Mouse (Mus musculus): ENCODE results near the gene Ak8.

Ak8 gene

DNA sequence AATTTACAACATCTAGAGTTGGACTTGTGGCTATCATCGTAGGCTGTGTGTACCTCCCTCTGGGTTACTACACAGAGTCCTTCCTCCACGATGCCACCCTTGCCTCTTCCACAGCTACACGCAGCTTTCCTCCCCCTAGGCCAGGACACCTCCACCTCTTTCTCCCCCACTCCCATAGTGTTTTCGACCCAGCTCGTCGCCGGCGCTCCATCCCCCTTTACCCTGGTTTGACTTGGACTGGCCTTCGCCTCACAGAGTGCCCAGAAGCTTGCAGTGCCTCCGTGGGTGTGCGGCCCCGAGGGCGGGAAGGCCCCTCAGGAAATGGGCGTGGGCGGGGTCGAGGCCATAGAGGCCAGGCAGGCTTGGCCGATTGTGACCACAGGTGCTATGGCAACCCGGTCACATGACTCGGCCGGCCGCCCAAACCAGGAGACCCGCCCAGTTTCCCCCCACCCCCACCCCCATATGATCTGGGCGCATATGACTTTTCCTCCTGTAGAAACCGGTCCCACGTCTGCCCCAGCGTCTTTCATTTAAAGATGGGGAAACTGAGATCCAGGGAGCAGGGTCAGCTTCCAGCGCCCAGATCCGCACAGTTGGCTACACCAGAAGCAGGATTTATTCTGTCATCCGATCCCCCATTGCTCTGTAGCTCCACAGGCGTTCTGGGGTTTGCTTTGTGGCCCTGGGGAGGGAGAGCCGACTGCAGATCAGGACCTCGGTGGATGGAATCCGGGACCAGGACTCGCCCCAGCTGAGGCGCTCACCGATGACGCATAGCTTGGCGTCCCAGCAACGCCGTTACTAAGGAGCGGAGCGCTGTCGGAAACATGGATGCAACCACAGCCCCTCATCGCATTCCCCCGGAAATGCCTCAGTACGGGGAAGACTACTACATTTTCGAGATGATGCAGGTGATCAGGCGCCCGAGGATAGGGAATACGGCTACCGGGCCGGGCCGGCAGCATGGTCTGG is at the start of gene Ak8, which contains the start of gene Spaca9:
Gene Ak8, plus strand, starts transcription at position 804 of the 975 bp plus-strand sequence.
Gene Spaca9, minus strand, starts transcription at position 367 of the 975 bp plus-strand sequence.
- DNase-seq (ENCODE audit: low spot score in 2 of 2) = peak; percentile 69 to 82

DNA sequence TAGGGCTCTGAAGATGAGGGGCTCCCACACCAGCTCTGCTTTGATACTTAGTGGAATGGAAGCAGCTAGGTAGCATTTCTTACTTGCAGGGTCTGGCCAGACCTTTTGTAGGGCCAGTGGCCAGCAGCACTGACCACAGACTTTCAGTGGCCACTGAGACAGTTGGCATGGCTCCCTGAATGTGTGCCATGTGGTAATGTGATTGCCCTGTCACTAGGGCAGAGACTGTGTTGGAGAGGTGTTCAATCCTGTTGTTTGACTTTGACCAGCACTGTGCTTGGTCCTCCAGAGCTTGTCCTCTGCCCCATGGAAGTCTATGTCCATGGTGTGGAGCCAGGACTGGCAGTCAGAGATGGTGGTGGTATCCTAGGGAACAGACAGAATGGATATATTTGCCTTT is 49.4 kb upstream of the Ak8 start:
- DNase-seq (ENCODE audit: low spot score in 2 of 2) = no peak

DNA sequence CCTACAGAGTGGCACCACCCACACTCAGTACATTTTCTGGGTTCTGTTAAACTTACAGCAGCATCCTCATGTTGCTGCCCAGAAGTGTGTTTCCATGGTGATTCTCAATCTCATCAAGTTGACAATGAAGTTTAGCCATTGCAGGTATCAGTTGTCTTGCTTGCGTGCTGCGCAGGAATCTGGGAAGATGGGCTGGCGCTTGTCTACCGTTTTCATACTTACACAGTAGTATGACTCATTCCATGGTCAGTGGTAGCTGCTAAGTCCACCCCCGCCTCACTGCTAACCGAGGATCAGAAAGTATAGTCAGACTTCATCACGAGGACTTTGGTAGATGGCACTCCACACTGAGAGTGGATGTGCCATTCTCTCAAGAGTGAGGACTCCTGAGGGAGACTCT is 46.6 kb upstream of the Ak8 start:
- DNase-seq (ENCODE audit: low spot score in 2 of 2) = no peak

DNA sequence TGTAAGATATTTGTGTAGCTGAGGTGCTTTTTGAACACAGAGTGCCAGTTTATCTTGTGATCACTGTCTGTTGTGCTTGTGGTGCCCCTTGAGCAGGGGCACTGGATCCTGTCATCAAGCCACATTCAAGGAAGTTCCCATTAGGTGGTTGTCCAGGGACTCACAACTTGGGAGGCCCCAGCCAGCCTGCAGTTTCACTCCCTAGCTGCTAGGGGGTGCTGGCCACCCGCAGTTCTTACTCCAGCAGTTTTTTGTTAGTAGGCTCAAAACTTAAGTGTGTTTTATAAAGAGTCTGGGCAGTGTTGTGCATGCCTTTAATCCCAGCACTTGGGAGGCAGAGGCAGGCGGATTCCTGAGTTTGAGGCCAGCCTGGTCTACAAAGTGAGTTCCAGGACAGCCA is 45.7 kb upstream of the Ak8 start:
- DNase-seq (ENCODE audit: low spot score in 2 of 2) = peak; percentile 28 to 74

DNA sequence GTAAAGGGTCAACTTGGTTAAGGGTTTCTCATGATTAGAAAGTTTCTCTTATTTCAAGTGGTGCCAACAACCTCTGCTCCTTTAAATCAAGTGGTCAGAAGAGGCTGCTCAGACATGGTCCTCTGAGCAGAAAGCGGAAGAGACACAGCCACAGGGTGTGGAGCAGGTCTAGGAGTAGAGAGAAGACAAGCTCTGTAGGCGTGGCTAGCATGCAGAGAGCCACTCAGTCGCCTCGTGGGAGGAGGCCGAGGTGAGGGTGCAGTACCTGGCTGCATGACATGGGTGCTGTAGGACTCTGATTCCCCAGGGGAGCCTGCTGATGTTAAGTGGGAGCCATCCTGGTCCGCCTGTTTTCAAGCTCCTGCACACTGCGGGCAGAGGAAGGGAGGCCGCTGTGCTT is 43.7 kb upstream of the Ak8 start:
- no peak for DNase-seq (ENCODE audit: low spot score in 2 of 2)

DNA sequence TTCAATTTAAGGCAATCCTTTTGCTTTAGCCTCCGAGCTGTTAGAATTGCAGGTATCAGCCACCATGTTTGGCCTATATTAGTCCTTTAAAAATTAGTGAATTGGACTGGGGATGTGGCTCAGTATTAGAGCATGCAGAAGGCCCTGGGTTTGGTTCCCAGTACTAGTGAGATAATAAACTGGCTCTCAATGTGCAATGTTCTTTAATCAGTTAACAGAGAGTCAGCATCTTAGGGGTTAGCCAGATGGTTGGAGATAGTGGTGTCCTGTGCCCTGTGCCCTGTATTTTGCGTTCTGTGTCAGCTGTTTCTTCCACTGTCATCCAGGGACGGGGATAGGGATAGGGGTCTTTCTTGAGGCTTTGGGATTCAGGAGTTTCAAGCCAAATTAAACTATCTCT is 37.1 kb upstream of the Ak8 start:
- no peak for DNase-seq (ENCODE audit: low spot score in 2 of 2)

DNA sequence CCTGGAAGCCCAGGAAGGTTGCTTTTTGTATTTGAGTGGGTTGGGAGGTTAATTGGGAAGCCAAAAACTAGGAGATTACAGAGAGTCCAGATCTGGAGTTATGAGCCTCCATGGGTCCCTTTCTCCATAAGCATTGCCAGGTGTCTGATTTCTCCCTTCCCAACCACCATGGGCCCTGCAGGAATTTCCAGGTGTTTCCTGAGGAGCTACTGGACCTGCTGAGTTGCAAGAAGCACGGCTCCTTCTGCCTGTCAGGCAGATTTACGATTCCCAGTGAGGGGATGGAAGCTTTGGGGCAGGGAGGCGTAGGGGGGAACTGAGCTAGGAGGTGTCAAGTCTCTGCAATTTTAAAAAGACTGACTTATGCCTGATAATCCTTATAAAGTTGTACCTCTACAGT is 34.1 kb upstream of the Ak8 start:
- DNase-seq (ENCODE audit: low spot score in 2 of 2) = no peak

DNA sequence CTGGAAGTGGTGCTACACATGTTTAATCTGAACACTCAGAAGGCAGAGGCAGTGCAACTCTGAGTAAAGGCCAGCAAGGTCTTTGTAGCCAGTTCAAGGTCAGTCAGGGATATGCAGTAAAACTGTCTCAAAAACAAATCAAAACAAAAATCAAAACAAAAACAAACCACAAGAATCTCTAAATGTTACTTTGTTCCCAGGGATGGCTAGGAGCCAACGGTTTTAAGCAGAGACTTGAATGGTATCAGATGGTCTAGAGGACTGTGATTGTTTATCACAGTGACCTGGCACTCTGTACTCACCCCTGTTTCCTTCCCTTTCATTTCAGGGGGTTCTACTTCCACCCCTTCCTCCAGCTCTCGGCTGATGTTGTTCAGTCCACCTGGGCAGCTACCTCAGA is 28.5 kb upstream of the Ak8 start:
- DNase-seq (ENCODE audit: low spot score in 2 of 2) = no peak

DNA sequence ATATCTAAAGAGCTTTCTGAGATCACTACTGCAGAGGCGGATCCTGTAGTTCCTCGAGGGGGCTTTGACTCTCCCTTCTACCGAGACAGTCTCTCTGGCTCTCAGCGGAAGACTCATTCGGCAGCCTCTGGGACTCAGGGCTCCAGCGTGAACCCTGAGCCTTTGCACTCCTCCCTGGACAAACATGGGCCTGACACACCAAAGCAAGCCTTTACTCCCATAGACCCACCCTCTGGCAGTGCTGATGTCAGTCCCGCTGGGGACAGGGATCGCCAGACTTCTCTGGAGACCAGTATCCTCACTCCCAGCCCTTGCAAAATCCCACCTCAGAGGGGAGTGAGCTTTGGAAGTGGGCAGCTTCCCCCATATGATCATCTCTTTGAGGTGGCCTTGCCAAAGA is 24.0 kb upstream of the Ak8 start:
- DNase-seq (ENCODE audit: low spot score in 2 of 2) = no peak

DNA sequence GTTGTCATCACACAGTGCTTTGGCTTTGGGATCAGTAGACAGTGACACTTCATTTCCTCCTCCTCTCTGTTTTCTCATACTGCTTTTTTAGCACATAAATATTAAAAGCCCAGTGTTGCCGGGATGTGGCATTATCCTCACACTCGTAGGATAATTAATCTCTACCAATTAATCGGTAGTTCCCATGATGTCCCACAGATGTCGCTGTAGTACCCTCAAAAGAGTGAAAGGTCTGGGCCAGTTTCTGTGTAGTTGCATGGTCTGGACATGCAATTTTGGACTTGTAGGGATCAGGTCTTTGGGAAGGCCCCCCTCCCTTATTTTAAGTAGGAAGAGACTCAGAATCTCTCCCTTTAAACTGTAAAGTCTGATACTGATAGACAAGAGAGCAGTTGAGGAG is 19.3 kb upstream of the Ak8 start:
- DNase-seq (ENCODE audit: low spot score in 2 of 2) = no peak

DNA sequence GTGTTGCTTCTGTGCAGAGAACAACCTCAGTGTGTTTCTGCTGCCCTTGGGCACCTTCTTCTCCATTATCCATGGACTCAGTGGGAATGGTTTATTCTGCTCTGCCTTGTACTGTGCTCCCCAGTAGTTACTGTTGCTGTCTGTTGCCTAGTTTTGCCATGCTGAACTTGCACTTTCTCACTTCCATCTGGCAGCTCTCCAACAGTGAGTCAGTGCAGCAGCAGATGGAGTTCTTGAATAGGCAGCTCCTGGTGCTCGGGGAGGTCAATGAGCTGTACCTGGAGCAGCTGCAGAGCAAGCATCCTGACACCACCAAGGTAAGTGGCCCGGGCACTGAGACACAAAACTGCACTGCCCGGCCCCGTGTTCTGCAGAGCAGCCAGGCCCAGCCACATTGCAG is 18.2 kb upstream of the Ak8 start:
- DNase-seq (ENCODE audit: low spot score in 2 of 2) = no peak

DNA sequence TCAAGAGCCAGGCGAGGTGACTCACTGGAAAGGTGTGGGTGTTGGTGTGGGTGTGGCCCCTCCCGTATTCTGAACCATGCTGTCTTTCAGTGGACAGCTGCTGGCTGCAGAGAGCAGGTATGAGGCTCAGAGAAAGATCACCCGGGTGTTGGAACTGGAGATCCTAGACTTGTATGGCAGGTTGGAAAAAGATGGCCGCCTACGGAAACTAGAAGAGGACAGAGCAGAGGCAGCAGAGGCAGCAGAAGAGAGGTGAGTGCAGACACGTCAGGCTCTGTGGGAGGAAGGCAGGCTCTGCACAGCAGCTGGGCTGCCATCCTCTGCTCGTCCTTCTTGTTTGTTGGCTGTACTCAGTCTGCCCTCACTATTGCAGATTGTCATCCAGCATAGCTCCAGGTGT is 14.1 kb upstream of the Ak8 start:
- DNase-seq (ENCODE audit: low spot score in 2 of 2) = no peak

DNA sequence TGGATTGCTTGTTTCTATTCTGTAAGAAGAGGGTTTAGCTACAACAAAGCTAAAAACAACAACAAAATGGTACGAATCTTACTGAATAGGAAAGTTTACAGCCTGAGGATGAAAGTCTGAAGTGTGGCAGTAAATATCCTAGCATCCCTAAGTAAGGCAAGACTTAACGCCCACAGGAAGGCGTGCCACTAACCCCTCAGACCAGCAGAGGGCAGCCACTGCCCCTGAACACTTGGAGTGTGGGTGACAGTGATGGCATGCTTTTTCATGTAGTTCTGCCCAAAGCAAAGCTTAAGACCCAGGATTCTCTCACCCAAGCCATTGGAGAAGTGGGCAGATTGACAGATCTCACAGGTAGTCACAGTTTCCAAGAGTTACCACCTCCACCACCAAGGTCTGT is 11.5 kb upstream of the Ak8 start:
- peak in 1 of 2 experiments; percentile 42 for DNase-seq (ENCODE audit: low spot score in 2 of 2)

DNA sequence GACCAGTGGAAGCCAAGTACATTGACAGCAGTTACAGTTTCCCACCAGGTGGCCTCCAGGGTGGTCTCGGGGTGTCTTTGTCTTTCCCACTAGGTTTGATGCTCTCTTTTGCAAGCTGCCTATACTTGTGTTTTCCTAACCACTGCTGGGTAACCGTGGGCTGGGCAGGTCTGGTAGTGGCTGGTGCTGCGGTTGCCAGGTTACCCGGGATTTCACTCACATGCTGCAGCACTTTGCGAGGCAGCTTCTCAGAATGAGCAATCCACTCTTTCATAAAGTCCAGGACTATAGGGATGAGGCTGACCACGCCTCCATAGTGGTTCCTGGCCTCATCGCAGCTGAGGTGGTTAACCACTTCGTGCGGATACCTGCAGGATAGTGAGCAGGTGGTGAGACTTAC is 7.3 kb upstream of the Ak8 start:
- no peak for DNase-seq (ENCODE audit: low spot score in 2 of 2)

DNA sequence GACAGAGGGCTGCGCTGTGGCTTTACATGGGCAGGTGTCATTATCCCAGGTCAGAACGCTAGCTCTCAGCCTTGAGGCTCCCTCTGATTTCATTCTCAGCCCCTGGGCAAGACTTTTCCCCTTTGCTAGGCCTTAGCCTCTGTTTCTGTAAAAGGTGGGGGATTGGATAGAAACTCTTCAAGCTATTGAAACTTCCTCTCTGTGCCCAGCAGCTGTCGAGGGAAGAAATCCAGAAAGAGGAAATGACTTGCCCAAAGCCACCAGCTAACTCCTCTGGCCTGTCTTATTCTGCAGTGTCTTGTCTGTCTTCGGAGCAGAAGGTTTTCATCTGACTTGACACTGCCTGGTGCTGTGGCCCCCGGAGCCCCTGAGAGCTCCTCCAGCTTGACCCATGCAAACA is 1.4 kb upstream of the Ak8 start:
- peak in 1 of 2 experiments; percentile 18 for DNase-seq (ENCODE audit: low spot score in 2 of 2)

DNA sequence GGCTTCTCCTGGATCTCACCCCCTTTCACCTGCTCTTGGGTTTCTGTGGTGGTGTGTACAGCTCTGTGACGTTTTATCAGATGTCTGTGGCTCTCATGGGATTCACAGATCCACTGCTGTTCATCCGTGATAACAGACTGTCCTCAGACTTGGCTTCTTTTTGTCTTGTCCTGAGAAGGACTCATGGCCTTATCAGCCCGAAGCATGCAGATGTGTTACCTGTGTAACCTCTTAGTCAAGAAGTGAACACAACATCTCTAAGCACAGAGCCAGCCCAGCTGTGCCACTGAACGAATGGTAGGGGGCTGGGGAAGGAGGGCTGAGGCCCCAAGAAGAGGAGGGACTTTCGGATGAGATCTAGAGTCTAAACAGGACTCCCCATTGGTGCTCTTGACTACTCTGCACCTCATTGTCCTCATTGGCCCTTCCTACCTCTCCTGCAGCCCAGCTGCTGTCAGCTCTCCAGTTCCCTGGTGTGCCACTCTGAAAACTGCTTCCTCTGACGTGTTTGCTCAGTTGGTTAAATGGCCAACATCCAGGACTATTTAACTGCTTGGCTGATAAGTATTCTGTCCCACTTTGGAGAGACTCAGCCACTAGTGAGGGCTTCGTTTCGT is 1.8 kb downstream of the Ak8 start:
- DNase-seq (ENCODE audit: low spot score in 2 of 2) = no peak

DNA sequence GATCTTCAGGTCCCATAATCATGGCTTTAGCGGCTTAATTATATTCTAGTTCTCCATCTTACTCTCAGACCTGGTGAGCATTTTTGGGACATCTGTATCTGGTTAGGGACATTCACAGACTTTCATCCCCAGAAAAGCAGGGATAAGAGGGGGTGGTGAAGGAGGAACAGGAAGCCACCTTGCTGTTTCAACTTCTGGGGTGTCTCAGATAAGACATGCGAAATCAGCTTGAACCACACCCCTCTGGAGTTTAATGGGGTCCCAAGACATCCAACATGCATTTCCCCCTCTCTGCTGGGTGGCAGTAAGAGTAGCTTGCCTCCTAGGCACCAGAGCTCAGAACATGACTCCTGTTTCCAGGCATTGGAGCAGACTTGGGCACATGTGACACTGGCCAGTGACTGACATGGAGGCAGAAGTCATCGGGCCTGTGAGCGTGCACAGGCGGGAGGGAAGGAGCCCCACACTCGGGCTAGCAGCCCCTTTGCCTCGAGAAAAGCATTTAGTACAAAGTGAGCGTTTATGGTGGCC is 6.2 kb downstream of the Ak8 start:
- no peak for DNase-seq (ENCODE audit: low spot score in 2 of 2)

DNA sequence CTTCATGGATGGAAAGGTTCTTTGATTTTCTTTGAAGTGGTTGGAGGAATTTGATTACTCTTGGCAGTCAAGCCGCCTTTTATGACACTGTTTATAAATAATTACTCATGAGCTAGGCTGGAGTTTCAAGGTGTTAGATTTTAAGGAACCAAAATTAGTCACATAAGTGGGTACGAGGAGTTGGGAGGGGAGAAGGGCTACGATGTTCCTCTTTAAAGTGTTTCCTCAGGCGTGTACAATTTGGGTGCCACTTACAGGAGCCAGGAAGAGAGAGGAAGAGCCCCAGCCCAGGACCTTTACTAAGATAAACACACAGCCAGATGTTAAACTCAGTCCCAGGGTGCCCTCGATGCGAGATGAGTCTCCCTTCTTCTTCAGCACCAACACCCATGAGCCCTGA is 6.8 kb downstream of the Ak8 start:
- no peak for DNase-seq (ENCODE audit: low spot score in 2 of 2)

DNA sequence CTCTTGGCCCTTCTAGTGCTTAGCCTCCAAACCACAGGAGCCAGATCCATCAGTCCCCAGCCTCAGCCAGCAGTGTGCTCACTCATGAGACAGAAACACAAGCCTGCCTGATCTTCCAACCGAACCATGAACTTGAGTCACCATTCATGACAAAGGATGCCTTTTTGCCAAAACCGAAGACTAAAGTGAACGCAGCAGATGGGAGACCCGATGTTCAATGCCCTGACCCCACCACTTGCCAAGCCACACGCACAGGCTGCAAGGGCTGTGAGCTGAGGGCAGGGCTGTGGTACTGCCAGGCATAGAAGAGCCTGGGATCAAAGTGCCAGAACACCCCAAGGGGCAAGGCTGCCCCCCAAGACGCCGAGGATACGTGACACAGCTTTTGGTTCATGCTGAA is 13.1 kb downstream of the Ak8 start:
- DNase-seq (ENCODE audit: low spot score in 2 of 2) = no peak

DNA sequence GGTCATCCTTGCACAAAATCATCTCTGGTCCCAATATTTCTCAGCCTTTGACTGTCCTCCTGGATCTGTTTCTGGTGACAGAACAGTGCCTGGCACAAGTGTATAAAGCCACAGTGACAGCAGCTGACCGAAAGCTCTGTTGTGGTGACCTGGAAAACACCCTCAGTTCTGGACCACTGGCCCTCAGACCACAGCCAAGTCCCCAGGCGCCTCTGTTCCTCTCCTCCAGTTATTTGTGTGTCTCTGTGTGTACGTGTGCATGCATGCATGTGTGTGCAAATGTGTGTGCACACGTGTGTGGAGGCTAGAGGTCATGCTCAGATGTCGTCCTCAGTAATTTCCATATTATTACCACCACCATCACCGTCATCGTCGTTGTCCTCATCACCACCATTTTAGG is 22.5 kb downstream of the Ak8 start:
- no peak for DNase-seq (ENCODE audit: low spot score in 2 of 2)

DNA sequence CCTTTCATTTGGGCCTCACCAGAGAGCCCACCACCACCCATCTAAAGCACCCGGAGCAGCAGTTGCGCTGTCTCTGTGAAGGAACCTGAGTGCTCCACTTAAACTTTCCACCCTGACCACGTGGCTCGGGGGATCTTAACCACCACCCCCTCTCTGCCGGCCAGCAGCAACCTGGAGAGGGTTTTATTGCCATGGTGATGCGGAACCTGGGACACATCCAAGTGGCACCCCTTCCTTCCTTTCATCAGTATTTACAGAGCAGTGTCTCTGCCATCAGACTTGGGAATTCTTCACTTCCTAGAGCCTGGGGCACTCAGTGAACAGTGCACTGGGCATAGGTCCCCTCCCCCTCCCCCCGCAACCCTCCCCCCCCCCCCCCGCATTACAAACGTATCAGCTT is 23.9 kb downstream of the Ak8 start:
- no peak for DNase-seq (ENCODE audit: low spot score in 2 of 2)

DNA sequence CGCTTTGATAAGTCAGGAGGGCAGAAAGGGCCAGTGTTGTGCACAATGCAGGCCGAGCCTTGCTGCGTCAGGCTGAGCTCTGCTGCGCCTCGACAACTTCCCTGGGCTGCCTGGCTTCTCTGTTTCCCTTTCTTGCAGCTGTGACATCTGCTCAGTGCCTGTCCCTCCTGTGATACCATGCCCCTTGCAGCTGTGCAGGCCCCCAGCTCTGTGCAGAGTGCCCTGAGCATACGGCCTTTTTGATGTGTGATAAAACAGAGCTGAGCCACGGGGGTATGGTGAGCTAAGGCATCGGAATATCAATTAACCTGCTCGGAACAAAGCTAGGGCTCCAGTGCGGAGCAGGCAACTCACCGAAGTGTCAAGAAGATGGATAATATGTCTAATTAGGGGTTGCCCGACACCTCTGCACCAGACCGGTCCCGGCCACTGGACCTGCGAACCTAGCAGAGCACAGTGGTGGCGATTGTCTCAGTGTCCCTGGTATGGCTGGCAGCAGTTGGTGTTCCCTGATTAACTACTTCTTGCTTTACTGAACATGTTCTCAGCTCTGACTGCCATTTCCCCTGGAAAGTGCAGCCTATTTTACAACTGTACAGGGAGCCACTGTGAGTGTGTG is 27.9 kb downstream of the Ak8 start:
- DNase-seq (ENCODE audit: low spot score in 2 of 2) = no peak

DNA sequence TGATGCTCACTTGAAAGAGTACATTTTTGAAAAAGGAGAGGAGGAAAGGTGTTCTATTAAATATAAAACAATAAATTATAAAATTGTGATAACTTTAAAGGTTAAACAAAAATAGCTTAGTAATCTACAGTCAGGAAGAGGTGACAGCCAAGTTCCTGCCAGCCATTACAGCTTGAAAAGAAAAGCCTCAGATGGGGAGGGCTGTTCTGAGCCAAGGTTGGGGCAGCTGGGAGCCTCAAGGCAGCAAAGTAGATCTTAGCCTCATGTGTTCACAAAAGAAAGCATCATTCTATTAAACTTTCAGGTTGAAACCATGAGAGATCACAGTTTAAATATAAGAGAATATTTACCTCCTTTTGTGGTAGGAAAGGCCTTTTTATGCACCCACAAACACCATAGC is 30.7 kb downstream of the Ak8 start:
- DNase-seq (ENCODE audit: low spot score in 2 of 2) = no peak
